Mouse (Mus musculus): ENCODE measurements around the gene Cpn1. TPM values are rescaled to one million over a fixed set of nuclear protein-coding genes. Genes with fewer than 3 reads are reported as not detected.

The Cpn1 gene
- polyA plus RNA-seq, 1 experiment = 0.27 TPM

- peaks cover 4% of the 10 kb centered on the region; the same call in 1 of the 2 replicates for H3K4me1 ChIP-seq (replicated peaks; ENCODE audit: control insufficient read depth, insufficient read depth, low read length)
- H3K27me3 ChIP-seq (ENCODE audit: control insufficient read depth, insufficient read depth, low read length) = no peaks in the 10 kb centered on the region
- no peak overlapping the region for H3K27ac ChIP-seq (ENCODE audit: control insufficient read depth, insufficient read depth, low read length)
- TF ChIP-seq CTCF (IDR thresholded peaks at IDR 0.05; ENCODE audit: borderline replicate concordance, control insufficient read depth, extremely low read depth, insufficient read depth, low read length, poor library complexity) (no peak), POLR2A (IDR thresholded peaks at IDR 0.05; ENCODE audit: control insufficient read depth, extremely low read depth, insufficient read depth, low read length, poor library complexity) (no peak)
- DNase-seq = no peak
- no peak overlapping the region for H3K4me3 ChIP-seq (ENCODE audit: control insufficient read depth, insufficient read depth, low read length)
- WGBS = 88% methylated on average over 9 of the region's 9 CpGs
- no peaks in the 10 kb centered on the region for H3K36me3 ChIP-seq (ENCODE audit: control insufficient read depth, insufficient read depth, low read length)
These were observed 23.6 kb downstream of the Cpn1 start for GRCm38 (mm10) chr19:43962795-43963194.

GRCm38 (mm10) chr19:43961185-43961584 lies 25.2 kb downstream of the Cpn1 start:
- 95% methylated on average over 2 of the region's 2 CpGs for WGBS
- H3K4me1 ChIP-seq (replicated peaks; ENCODE audit: control insufficient read depth, insufficient read depth, low read length) = peaks cover 3% of the 10 kb centered on the region; the same call in 1 of the 2 replicates
- no peak overlapping the region for H3K4me3 ChIP-seq (ENCODE audit: control insufficient read depth, insufficient read depth, low read length)
- H3K27me3 ChIP-seq (ENCODE audit: control insufficient read depth, insufficient read depth, low read length) = no peaks in the 10 kb centered on the region
- H3K36me3 ChIP-seq (ENCODE audit: control insufficient read depth, insufficient read depth, low read length) = no peaks in the 10 kb centered on the region
- TF ChIP-seq POLR2A (IDR thresholded peaks at IDR 0.05; ENCODE audit: control insufficient read depth, extremely low read depth, insufficient read depth, low read length, poor library complexity) = no peak
- no peak for TF ChIP-seq CTCF (IDR thresholded peaks at IDR 0.05; ENCODE audit: borderline replicate concordance, control insufficient read depth, extremely low read depth, insufficient read depth, low read length, poor library complexity)
- peak; percentile 21 for DNase-seq
- no peak overlapping the region for H3K27ac ChIP-seq (ENCODE audit: control insufficient read depth, insufficient read depth, low read length)

GRCm38 (mm10) chr19:43960014-43960413 lies 26.3 kb downstream of the Cpn1 start:
- TF ChIP-seq CTCF (IDR thresholded peaks at IDR 0.05; ENCODE audit: borderline replicate concordance, control insufficient read depth, extremely low read depth, insufficient read depth, low read length, poor library complexity) (no peak), POLR2A (IDR thresholded peaks at IDR 0.05; ENCODE audit: control insufficient read depth, extremely low read depth, insufficient read depth, low read length, poor library complexity) (no peak)
- WGBS = 91% methylated on average over 11 of the region's 11 CpGs
- no peaks in the 10 kb centered on the region for H3K4me1 ChIP-seq (replicated peaks; ENCODE audit: control insufficient read depth, insufficient read depth, low read length)
- no peaks in the 10 kb centered on the region for H3K27me3 ChIP-seq (ENCODE audit: control insufficient read depth, insufficient read depth, low read length)
- DNase-seq = no peak
- H3K36me3 ChIP-seq (ENCODE audit: control insufficient read depth, insufficient read depth, low read length) = no peaks in the 10 kb centered on the region
- H3K27ac ChIP-seq (ENCODE audit: control insufficient read depth, insufficient read depth, low read length) = no peak overlapping the region
- no peak overlapping the region for H3K4me3 ChIP-seq (ENCODE audit: control insufficient read depth, insufficient read depth, low read length)

DNA sequence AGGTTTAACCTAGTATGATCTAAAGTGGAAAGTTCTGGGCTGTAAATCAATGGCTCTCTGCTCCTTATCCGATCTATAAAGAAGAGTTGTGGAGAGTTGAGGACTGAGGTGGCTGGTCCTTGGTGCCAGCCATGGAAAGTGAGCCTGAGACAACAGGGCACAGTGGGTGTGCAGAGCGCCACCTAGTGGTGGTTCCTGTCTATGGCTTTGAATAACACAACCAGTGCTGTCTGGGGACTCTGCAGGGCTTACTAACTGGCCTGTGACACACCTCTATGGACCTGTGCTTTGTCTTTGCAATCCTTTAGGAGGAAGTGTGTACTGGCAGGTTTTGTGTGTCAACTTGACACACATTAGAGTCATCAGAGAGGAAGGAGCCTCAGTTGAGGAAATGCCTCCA lies 27.2 kb downstream of the Cpn1 start:
- no peak overlapping the region for H3K27ac ChIP-seq (ENCODE audit: control insufficient read depth, insufficient read depth, low read length)
- H3K4me1 ChIP-seq (replicated peaks; ENCODE audit: control insufficient read depth, insufficient read depth, low read length) = no peaks in the 10 kb centered on the region
- H3K4me3 ChIP-seq (ENCODE audit: control insufficient read depth, insufficient read depth, low read length) = no peak overlapping the region
- no peaks in the 10 kb centered on the region for H3K36me3 ChIP-seq (ENCODE audit: control insufficient read depth, insufficient read depth, low read length)
- DNase-seq = peak; percentile 55
- 23% methylated on average over 2 of the region's 2 CpGs for WGBS
- no peaks in the 10 kb centered on the region for H3K27me3 ChIP-seq (ENCODE audit: control insufficient read depth, insufficient read depth, low read length)
- TF ChIP-seq POLR2A (IDR thresholded peaks at IDR 0.05; ENCODE audit: control insufficient read depth, extremely low read depth, insufficient read depth, low read length, poor library complexity) = no peak
- peak; percentile 83; the same call in 1 of the 2 replicates for TF ChIP-seq CTCF (IDR thresholded peaks at IDR 0.05; ENCODE audit: borderline replicate concordance, control insufficient read depth, extremely low read depth, insufficient read depth, low read length, poor library complexity)

- H3K36me3 ChIP-seq (ENCODE audit: control insufficient read depth, insufficient read depth, low read length) = no peaks in the 10 kb centered on the region
- TF ChIP-seq POLR2A (IDR thresholded peaks at IDR 0.05; ENCODE audit: control insufficient read depth, extremely low read depth, insufficient read depth, low read length, poor library complexity) = no peak
- TF ChIP-seq CTCF (IDR thresholded peaks at IDR 0.05; ENCODE audit: borderline replicate concordance, control insufficient read depth, extremely low read depth, insufficient read depth, low read length, poor library complexity) = no peak
- no peak overlapping the region for H3K4me3 ChIP-seq (ENCODE audit: control insufficient read depth, insufficient read depth, low read length)
- H3K27me3 ChIP-seq (ENCODE audit: control insufficient read depth, insufficient read depth, low read length) = no peaks in the 10 kb centered on the region
- no peak for DNase-seq
- no peak overlapping the region for H3K27ac ChIP-seq (ENCODE audit: control insufficient read depth, insufficient read depth, low read length)
- 94% methylated on average over 4 of the region's 4 CpGs for WGBS
- H3K4me1 ChIP-seq (replicated peaks; ENCODE audit: control insufficient read depth, insufficient read depth, low read length) = no peaks in the 10 kb centered on the region
These were observed 28.5 kb downstream of the Cpn1 start for GRCm38 (mm10) chr19:43957881-43958280.

DNA sequence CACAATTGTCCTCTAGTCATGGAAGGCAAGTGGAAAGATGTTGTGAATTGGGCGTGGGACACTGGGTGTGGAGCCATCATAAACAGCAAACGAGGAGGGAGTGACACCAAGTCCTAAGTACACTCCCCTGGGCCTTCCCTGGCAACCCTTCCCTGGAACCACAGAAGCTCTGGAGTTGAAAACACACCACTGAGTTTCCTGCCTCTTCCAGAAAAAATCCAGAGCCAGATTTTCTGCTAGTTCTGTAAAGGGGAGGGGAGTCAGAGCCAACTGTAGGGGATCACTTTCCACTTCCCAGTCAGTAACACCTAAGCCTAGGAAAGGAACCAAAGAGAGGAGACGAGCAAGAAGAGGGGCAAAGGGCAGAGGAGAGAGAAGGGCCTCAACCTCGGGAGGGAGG lies 29.0 kb downstream of the Cpn1 start:
- Histone ChIP-seq H3K27ac (ENCODE audit: control insufficient read depth, insufficient read depth, low read length) (no peak overlapping the region), H3K36me3 (ENCODE audit: control insufficient read depth, insufficient read depth, low read length) (no peaks in the 10 kb centered on the region), H3K4me1 (replicated peaks; ENCODE audit: control insufficient read depth, insufficient read depth, low read length) (no peaks in the 10 kb centered on the region), H3K27me3 (ENCODE audit: control insufficient read depth, insufficient read depth, low read length) (no peaks in the 10 kb centered on the region), H3K4me3 (ENCODE audit: control insufficient read depth, insufficient read depth, low read length) (no peak overlapping the region)
- TF ChIP-seq POLR2A (IDR thresholded peaks at IDR 0.05; ENCODE audit: control insufficient read depth, extremely low read depth, insufficient read depth, low read length, poor library complexity) = no peak
- no peak for TF ChIP-seq CTCF (IDR thresholded peaks at IDR 0.05; ENCODE audit: borderline replicate concordance, control insufficient read depth, extremely low read depth, insufficient read depth, low read length, poor library complexity)
- WGBS = 78% methylated on average over 4 of the region's 4 CpGs
- DNase-seq = no peak

GRCm38 (mm10) chr19:43955266-43955665 lies 31.1 kb downstream of the Cpn1 start:
- WGBS = 60% methylated on average over 5 of the region's 5 CpGs
- no peak for TF ChIP-seq CTCF (IDR thresholded peaks at IDR 0.05; ENCODE audit: borderline replicate concordance, control insufficient read depth, extremely low read depth, insufficient read depth, low read length, poor library complexity)
- no peak for TF ChIP-seq POLR2A (IDR thresholded peaks at IDR 0.05; ENCODE audit: control insufficient read depth, extremely low read depth, insufficient read depth, low read length, poor library complexity)
- Histone ChIP-seq H3K27ac (ENCODE audit: control insufficient read depth, insufficient read depth, low read length) (no peak overlapping the region), H3K4me1 (replicated peaks; ENCODE audit: control insufficient read depth, insufficient read depth, low read length) (no peaks in the 10 kb centered on the region), H3K36me3 (ENCODE audit: control insufficient read depth, insufficient read depth, low read length) (no peaks in the 10 kb centered on the region), H3K4me3 (ENCODE audit: control insufficient read depth, insufficient read depth, low read length) (no peak overlapping the region), H3K27me3 (ENCODE audit: control insufficient read depth, insufficient read depth, low read length) (no peaks in the 10 kb centered on the region)
- DNase-seq = no peak
